Mouse (Mus musculus): ENCODE data around the gene Cfap77. TPM values are rescaled to one million over a fixed set of nuclear protein-coding genes. Genes with fewer than 3 reads are reported as not detected.

The Cfap77 gene
- polyA plus RNA-seq, 1 experiment from 2014 or later, result 0.40 TPM

- Histone ChIP-seq H3K27me3 (no peaks in the 10 kb centered on the region), H3K36me3 (peaks cover 49% of the 10 kb centered on the region), H3K27ac (no peak overlapping the region), H3K9ac (no peak overlapping the region), H3K4me1 (0 out of 2 replicates have a peak, but pooled peaks cover 2% of the 10 kb centered on the region), H3K9me3 (replicated peaks) (no peaks in the 10 kb centered on the region), H3K4me3 (no peak overlapping the region), H3K4me2 (replicated peaks) (no peak overlapping the region)
- ATAC-seq (ENCODE audit: low FRiP score), result no peak
- WGBS, result 96% methylated on average over 3 of the region's 3 CpGs
Observed at GRCm38 (mm10) chr2:28881275-28881674, 173.6 kb downstream of the Cfap77 start.

Other genes starting within 250 kb of the Cfap77 start
- gene Gtf3c4, start 214.7 kb downstream of the Cfap77 start, polyA plus RNA-seq (2016; fragmentation: Nextera tagmentation; extraction: Ambion mirVana), result 32.0 and 33.5 TPM in 2 replicates
- 16.7 and 17.6 TPM in 2 replicates for gene Ddx31, start 214.7 kb downstream of the Cfap77 start, polyA plus RNA-seq (2016; fragmentation: Nextera tagmentation; extraction: Ambion mirVana)
- 9.0 and 9.9 TPM in 2 replicates for gene Barhl1, start 138.4 kb downstream of the Cfap77 start, polyA plus RNA-seq (2016; fragmentation: Nextera tagmentation; extraction: Ambion mirVana)
- gene Ttf1, start 5.2 kb upstream of the Cfap77 start, polyA plus RNA-seq (2016; fragmentation: Nextera tagmentation; extraction: Ambion mirVana), result 11.5 and 12.0 TPM in 2 replicates
- gene Setx, start 69.1 kb upstream of the Cfap77 start, polyA plus RNA-seq (2016; fragmentation: Nextera tagmentation; extraction: Ambion mirVana), result 17.4 and 20.0 TPM in 2 replicates
- gene Ntng2, start 197.9 kb upstream of the Cfap77 start, polyA plus RNA-seq (2016; fragmentation: Nextera tagmentation; extraction: Ambion mirVana), result 2.6 and 3.1 TPM in 2 replicates